Mouse (Mus musculus) embryonic fibroblast, embryonic 13.5 days (primary cell): Measurements from ENCODE around the gene Gm10282. TPM values are rescaled to one million over a fixed set of nuclear protein-coding genes. Genes with fewer than 3 reads are reported as not detected.

ENCODE experiments used
- H3K27ac ChIP-seq: 2 replicates; pipeline ENCODE4 v1.5.1; 2012; ENCODE audit warnings: low read length, control low read depth, inconsistent platforms; ENCODE audit not compliant: insufficient read depth
- H3K4me1 ChIP-seq: 2 replicates; pipeline ENCODE4 v1.6.1; 2011; ENCODE audit warnings: low read length; ENCODE audit not compliant: control insufficient read depth, insufficient read depth
- H3K4me3 ChIP-seq: 2 replicates; pipeline ENCODE4 v1.5.1; 2011; ENCODE audit warnings: mild to moderate bottlenecking, control low read depth, low read length; ENCODE audit not compliant: insufficient read depth
- CTCF ChIP-seq: IDR thresholded peaks from 2 replicates; pipeline ENCODE4 v1.5.1; 2011; ENCODE audit warnings: mild to moderate bottlenecking, control low read depth, low read length, moderate library complexity, borderline replicate concordance; ENCODE audit not compliant: insufficient read depth
- POLR2A ChIP-seq: IDR thresholded peaks from 2 replicates; pipeline ENCODE4 v1.6.1; 2011; ENCODE audit warnings: low read depth, mild to moderate bottlenecking, control low read depth, low read length, moderate library complexity
- polyA plus RNA-seq: library from polyadenylated mRNA; stranded (reverse); fragments of >200 nt; gene quantifications from 2 replicates; pipeline ENCODE4 v1.2.4, GENCODE M21; 2011; ENCODE audit warnings: low read depth; ENCODE audit not compliant: missing spikeins, insufficient read length

Gm10282 gene
- polyA plus RNA-seq, 1 experiment = 4.6 TPM

DNA sequence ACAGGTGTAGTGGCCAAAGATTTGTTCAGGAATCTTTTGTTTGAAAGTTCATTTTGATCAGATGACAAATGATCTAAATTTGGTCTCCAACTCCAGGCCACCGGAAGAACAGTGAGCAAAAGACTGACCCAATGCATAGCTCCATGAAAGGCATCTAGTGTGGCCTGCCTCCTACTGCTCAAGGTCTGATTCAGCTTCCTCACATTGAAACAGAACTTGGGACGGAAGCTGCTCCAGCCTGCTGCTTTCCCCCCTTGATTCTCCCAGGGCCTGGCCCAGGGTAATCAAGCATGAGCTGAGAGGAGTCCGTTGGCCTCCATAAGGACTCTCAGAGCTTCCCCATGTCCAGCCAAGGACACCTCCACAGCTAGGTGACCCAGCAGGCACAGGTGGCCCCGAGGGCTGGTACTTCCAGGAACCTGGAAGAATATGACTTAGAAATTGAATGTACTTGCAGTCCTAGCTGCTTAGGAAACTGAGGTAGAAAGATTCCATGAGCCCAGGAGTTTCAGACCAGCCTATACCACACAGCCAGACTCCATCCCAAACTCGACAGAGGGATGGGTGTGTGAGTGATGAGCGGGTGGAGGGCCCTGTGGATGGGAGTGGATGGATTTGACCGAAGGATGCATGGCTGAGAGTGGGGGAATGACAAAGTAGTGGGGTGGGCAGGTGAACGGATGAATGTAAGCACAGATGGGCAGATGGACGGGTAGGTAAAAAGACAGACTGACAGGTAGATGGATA, 4.2 kb downstream of the Gm10282 start:
- Histone ChIP-seq H3K4me1 (no peaks in the 10 kb centered on the region), H3K27ac (no peak overlapping the region), H3K4me3 (no peak overlapping the region)
- TF ChIP-seq CTCF (no peak), POLR2A (no peak)

DNA sequence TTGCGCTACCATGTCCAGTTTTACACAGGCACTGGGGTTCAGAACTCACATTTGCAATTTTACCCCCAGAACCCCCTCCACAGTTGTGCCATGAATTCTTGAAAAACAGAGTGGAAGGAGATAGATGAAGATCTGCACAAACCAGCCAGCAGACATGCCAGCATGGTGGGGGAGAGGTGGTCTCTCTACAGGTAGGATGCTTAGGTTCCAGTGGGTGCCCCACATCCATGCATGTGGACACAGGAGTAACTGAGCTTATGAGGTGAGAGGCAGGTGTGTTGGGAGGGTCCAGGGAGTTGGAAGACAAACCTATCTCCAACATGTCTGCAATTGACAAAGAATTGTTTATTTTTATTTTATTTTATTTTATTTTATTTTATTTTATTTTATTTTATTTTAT, 6.1 kb downstream of the Gm10282 start:
- Histone ChIP-seq H3K4me3 (no peak overlapping the region), H3K27ac (no peak overlapping the region), H3K4me1 (0 out of 2 replicates have a peak, but pooled peaks cover 4% of the 10 kb centered on the region)
- TF ChIP-seq CTCF (no peak), POLR2A (no peak)

DNA sequence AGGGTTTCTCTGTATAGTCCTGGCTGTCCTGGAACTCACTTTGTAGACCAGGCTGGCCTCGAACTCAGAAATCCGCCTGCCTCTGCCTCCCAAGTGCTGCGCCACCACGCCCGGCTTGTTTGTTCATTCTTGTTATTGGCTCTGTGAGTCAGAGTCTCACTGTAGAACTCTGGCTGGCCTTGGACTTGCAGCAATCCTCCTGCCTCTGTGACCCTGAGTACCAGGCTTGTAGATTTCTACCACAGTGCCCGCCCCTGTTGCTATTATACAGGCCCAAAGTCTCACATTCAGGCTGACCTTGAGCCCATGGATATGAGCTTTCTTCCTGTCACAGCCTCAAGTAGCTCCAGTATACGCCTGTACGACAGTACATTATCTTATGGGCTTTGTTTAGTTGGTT, 8.5 kb downstream of the Gm10282 start:
- H3K27ac ChIP-seq = no peak overlapping the region
- TF ChIP-seq POLR2A (no peak), CTCF (no peak)
- H3K4me3 ChIP-seq = no peak overlapping the region
- H3K4me1 ChIP-seq = 0 out of 2 replicates have a peak, but pooled peaks cover 4% of the 10 kb centered on the region

DNA sequence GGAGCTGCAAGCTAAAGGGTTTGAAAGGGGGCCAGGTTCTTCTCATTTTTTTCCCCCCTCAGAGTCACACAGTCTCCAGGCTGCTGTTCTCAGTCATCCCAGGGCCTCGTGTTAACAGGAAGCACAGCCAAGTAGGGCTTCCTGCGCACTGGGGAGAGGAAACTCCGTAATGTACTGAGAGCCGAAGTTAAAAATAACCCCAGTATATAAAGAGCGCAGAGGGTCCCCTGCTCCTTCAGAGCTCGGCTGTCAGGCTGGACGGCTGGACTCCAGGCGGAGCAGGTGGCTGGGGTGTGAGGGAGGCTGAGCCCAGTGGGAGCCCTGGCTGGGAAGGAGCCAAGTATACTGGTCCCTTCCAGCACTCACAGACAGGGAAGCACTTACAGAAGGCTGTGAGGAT, 9.4 kb downstream of the Gm10282 start:
- 0 out of 2 replicates have a peak, but pooled peaks cover 4% of the 10 kb centered on the region for H3K4me1 ChIP-seq
- H3K27ac ChIP-seq = peak overlapping the region; percentile 9; the same call in 1 of the 2 replicates
- no peak overlapping the region for H3K4me3 ChIP-seq
- TF ChIP-seq CTCF (no peak), POLR2A (no peak)

DNA sequence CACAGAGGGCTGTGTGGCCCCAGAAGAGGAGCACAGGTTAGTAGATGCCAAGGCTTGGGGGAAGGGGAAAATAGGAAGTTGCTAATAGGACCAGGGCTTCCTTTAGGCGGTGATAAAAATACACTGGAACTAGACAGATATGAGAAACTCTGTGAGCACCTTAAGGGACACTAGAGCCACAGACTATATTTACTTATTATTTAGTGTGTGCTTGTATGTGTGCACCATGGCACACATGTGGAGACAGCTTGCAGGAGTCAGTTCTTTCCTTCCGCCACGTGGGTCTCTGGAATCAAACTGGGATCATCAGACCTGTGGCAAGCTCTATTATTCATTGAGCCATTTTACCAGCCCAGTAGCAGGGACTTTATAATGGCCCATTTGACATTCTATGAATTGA, 9.9 kb downstream of the Gm10282 start:
- Histone ChIP-seq H3K4me1 (0 out of 2 replicates have a peak, but pooled peaks cover 4% of the 10 kb centered on the region), H3K27ac (no peak overlapping the region; the same call in 1 of the 2 replicates), H3K4me3 (no peak overlapping the region)
- no peak for TF ChIP-seq CTCF

DNA sequence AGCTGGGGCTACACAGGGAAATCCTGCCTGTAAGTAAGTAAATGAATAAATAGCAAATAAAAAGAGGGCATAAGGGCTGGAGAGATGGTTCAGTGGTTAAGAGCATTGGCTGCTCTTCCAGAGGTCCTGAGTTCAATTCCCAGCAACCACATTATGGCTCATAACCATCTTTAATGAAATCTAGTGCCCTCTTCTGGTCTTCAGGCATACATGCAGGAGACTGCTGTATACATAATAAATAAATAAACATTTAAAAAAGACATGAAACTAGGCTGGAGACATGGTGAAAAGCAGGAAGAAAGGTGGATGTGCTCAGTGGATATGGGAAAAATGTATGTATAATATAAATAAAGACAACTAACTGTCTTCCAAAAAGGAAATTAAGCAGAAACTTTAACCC, 11.8 kb downstream of the Gm10282 start:
- no peak for TF ChIP-seq POLR2A
- TF ChIP-seq CTCF = no peak
- 0 out of 2 replicates have a peak, but pooled peaks cover 4% of the 10 kb centered on the region for H3K4me1 ChIP-seq
- no peak overlapping the region for H3K4me3 ChIP-seq

DNA sequence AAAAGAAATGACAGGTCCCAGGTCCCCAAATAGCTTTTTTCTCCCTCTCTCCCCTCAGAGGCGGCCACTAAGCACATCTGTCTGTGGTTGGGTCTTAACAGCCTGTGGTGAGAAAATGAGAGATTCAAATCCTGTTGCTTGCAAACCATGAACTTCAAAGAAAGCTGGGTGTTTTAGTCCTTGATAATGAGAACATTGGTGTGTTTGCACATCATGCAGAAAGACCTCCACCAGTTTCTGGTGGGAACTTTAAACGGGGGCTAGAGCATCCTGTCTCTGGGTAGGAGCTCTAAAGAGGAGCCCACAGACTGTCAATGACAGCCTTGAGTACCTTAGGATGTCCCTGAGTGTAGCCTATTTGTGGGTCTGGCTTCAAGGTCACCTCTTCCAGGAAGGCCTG, 14.0 kb downstream of the Gm10282 start:
- H3K4me3 ChIP-seq = no peak overlapping the region
- TF ChIP-seq CTCF = no peak
- TF ChIP-seq POLR2A = no peak
- no peak overlapping the region for H3K27ac ChIP-seq
- 0 out of 2 replicates have a peak, but pooled peaks cover 4% of the 10 kb centered on the region for H3K4me1 ChIP-seq

More for the DNA sequence above, 11.8 kb downstream of the Gm10282 start:
- no peak overlapping the region for H3K27ac ChIP-seq

DNA sequence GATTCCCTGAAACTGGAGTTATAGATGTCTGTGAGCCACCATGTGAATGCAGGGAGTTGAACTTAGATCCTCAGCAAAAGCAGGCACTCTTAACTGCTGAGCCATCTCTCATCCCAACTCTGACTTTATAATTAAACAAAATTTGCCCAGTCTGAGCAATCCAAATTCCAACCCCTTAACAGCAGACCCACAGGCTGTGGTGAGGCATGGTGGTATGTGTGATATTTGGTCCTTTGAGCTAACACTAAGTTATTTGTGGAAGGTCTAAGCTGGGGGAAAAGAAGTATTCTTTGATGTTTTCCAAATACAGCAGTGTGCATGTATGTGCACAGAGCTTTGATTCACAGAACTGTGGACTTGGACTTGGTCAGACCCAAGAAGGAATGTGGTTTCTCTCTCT, 16.0 kb downstream of the Gm10282 start:
- no peak for TF ChIP-seq CTCF
- TF ChIP-seq POLR2A = no peak
- Histone ChIP-seq H3K27ac (peak overlapping the region; percentile 32; the same call in 1 of the 2 replicates), H3K4me1 (no peaks in the 10 kb centered on the region), H3K4me3 (no peak overlapping the region)

DNA sequence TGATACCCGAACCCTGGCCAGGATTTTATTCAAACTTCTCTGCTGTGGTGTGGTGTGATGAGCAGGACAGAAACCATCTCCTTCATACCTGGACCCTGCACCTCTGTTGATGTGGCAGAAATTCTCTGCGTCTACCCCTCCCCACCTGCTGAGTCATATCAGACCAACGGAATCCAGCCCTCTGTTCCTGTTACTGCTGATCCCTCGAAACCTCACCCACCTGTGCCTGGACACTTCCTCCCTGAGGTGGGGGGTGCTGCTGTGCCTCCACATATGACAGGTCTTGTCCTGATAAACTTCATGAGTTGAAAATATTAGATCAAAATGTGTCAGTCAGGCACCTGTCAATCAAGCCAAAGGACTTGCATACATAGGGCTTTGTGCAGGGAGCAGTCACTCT, 19.8 kb downstream of the Gm10282 start:
- no peak overlapping the region for H3K27ac ChIP-seq
- no peaks in the 10 kb centered on the region for H3K4me1 ChIP-seq
- H3K4me3 ChIP-seq = no peak overlapping the region
- TF ChIP-seq POLR2A = no peak
- no peak for TF ChIP-seq CTCF

DNA sequence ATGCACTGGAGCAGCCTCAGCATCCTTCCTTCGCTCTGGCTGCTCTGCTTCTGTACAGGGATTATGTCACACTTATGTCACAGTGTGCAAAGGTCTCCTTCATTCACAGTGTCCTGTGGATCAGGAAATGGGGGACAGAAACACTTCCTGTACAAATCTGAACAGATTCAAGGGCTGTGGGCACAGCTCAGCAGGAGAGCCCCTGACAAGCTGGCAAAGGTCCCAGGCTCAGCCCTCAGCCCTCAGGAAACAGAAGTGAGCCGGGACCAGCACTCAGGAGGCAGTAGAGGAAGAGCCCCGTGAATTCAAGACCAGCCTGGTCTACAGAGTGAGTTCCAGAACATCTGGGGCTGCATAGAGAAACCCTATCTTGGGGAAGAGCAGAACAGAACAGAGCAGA, 23.4 kb downstream of the Gm10282 start:
- no peak for TF ChIP-seq POLR2A
- TF ChIP-seq CTCF = no peak
- H3K4me1 ChIP-seq = no peaks in the 10 kb centered on the region
- no peak overlapping the region for H3K27ac ChIP-seq
- H3K4me3 ChIP-seq = no peak overlapping the region
